Mouse (Mus musculus) lung, postnatal 4 days (tissue): ENCODE measurements around the gene Creb3l4.
"Not testable (repeated sequence)": the region's sequence is repeated elsewhere in the genome, so short reads cannot be mapped to it uniquely, and the experiment has no call there.

Source experiments
- DNase-seq, 2 experiments: peaks; one replicate each; pipeline ENCODE4 v3.0.0; 2021

Creb3l4 gene

GRCm38 (mm10) chr3:90264687-90265033 lies 21.3 kb upstream of the Creb3l4 start:
- DNase-seq = no peak

GRCm38 (mm10) chr3:90263121-90263771 lies 19.9 kb upstream of the Creb3l4 start:
- no peak for DNase-seq

GRCm38 (mm10) chr3:90258521-90258920 lies 15.2 kb upstream of the Creb3l4 start:
- DNase-seq = no peak

GRCm38 (mm10) chr3:90256731-90257530 lies 13.6 kb upstream of the Creb3l4 start:
- DNase-seq = no peak

- no peak for DNase-seq
Observed at GRCm38 (mm10) chr3:90255784-90256353, 12.6 kb upstream of the Creb3l4 start.

GRCm38 (mm10) chr3:90255194-90255565 lies 11.9 kb upstream of the Creb3l4 start:
- no peak for DNase-seq

- no peak for DNase-seq
Observed at GRCm38 (mm10) chr3:90254419-90255193, 11.3 kb upstream of the Creb3l4 start.

GRCm38 (mm10) chr3:90253653-90254418 lies 10.5 kb upstream of the Creb3l4 start, which contains the start of gene Crtc2:
TSS of gene Crtc2 (plus strand) at chr3:90254163.
- DNase-seq = peak; percentile 96 to 98

GRCm38 (mm10) chr3:90253174-90253573 lies 9.9 kb upstream of the Creb3l4 start:
- DNase-seq = not testable (repeated sequence)

- DNase-seq = not testable (repeated sequence)
Observed at GRCm38 (mm10) chr3:90252659-90253058, 9.3 kb upstream of the Creb3l4 start.

- DNase-seq = not testable (repeated sequence)
Observed at GRCm38 (mm10) chr3:90251731-90252226, 8.5 kb upstream of the Creb3l4 start.

- DNase-seq = no peak
Observed at GRCm38 (mm10) chr3:90250791-90251190, 7.5 kb upstream of the Creb3l4 start.

GRCm38 (mm10) chr3:90248746-90249100 lies 5.4 kb upstream of the Creb3l4 start:
- DNase-seq = peak; percentile 55 to 62

- peak; percentile 94 to 96 for DNase-seq
Observed at GRCm38 (mm10) chr3:90247960-90248745, 4.8 kb upstream of the Creb3l4 start, which contains the start of gene Slc39a1. TSS of gene Slc39a1 (plus strand) at chr3:90248172.

- no peak for DNase-seq
Observed at GRCm38 (mm10) chr3:90247630-90247959, 4.3 kb upstream of the Creb3l4 start.

GRCm38 (mm10) chr3:90245406-90245805 lies 2.1 kb upstream of the Creb3l4 start:
- DNase-seq = no peak

GRCm38 (mm10) chr3:90241669-90242358 lies 1.5 kb downstream of the Creb3l4 start:
- no peak for DNase-seq

- DNase-seq = no peak
Observed at GRCm38 (mm10) chr3:90241251-90241650, 2.1 kb downstream of the Creb3l4 start.

- peak; percentile 93 to 96 for DNase-seq
Observed at GRCm38 (mm10) chr3:90231507-90232333, 11.6 kb downstream of the Creb3l4 start, which contains the start of gene Jtb. TSS of gene Jtb (plus strand) at chr3:90231597.

- DNase-seq = no peak
Observed at GRCm38 (mm10) chr3:90231075-90231474, 12.2 kb downstream of the Creb3l4 start.
